Mouse (Mus musculus) lung, postnatal 0 days (tissue): ENCODE measurements around the gene Foxe3.

Experiments used
- CTCF ChIP-seq: IDR thresholded peaks from 2 replicates; pipeline ENCODE4 v1.5.1; 2016; ENCODE audit warnings: antibody characterized with exemption, mild to moderate bottlenecking
- EP300 ChIP-seq: IDR thresholded peaks from 2 replicates; pipeline ENCODE4 v1.6.1; 2016; ENCODE audit warnings: antibody characterized with exemption, mild to moderate bottlenecking, control low read depth

DNA sequence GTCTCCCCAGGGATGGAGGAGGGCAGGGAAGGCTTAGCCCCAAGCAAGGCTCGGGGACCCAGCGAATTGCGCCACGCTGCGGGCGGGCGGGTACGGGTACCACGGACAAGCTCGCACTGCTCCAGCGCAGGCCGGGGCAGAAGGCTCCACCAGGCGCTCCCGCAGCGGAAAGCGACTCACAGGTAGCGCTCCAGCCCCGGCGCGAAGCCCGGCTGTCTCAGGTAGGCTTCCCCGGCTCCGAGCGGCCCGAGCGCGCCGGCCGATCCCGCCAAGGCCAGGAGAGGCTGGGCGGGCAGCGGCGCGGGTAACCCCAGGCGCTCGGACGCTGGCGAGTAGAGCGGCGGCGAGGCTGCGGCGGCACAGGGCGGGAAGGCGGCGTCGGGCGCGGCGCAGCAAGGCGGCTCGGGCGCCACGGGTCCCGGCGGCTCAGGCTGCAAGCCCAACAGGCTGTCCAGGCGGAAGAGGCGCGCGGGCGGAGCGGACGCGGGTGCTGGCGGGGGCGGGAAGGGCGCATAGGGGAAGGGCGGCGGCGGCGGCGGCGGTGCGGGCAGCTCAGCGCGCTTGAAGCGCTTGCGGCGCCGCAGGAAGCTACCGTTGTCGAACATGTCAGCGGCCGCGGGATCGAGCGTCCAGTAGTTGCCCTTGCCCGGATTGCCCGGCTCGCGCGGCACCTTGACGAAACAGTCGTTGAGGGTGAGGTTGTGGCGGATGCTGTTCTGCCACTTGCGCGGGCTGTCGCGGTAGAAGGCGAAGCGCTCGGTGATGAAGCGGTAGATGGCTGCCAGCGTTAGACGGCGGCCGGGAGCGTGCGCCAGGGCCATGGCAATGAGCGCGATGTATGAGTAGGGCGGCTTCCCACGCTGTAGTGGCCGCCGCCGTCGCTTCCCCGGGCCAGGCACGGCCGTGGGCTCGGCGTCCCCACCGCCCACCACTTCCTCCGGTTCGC is 569 bp downstream of the Foxe3 start:
- TF ChIP-seq CTCF (no peak), EP300 (no peak)
